Mouse (Mus musculus) hindbrain, embryonic 14.5 days (tissue): ENCODE data around the gene Vmn1r79. TPM values are rescaled to one million over a fixed set of nuclear protein-coding genes. Genes with fewer than 3 reads are reported as not detected.
"Not testable (repeated sequence)": the region's sequence is repeated elsewhere in the genome, so short reads cannot be mapped to it uniquely, and the experiment has no call there.

Experiments used
- ATAC-seq: fragments of 200-750 bp; cut with Nextera tagmentation; 2 replicates; pipeline ENCODE4 v1.8.0; 2017; ENCODE audit warnings: moderate number of reproducible peaks, mild to moderate bottlenecking, moderate TSS enrichment, moderate library complexity; ENCODE audit not compliant: low FRiP score
- DNase-seq: peaks from one replicate; pipeline ENCODE4 v3.0.0-alpha.2; 2015; ENCODE audit warnings: low spot score
- H3K27ac ChIP-seq: fragments of 300-500 bp; sonication (generic); 2 replicates; pipeline ENCODE4 v1.5.1; 2014; ENCODE audit warnings: mild to moderate bottlenecking, moderate library complexity
- H3K27me3 ChIP-seq: fragments of 300-500 bp; sonication (generic); 2 replicates; pipeline ENCODE4 v1.6.1; 2014; ENCODE audit warnings: mild to moderate bottlenecking, low read length, mixed read lengths; ENCODE audit not compliant: control insufficient read depth, insufficient read depth
- H3K36me3 ChIP-seq: fragments of 300-500 bp; sonication (generic); replicated peaks from 2 replicates; pipeline ENCODE4 v1.6.1; 2014; ENCODE audit not compliant: control insufficient read depth, insufficient read depth
- H3K4me1 ChIP-seq: fragments of 300-500 bp; sonication (generic); replicated peaks from 2 replicates; pipeline ENCODE4 v1.6.1; 2014; ENCODE audit warnings: antibody characterized with exemption, low read length, mixed read lengths; ENCODE audit not compliant: control insufficient read depth, insufficient read depth
- H3K4me2 ChIP-seq: fragments of 300-500 bp; sonication (generic); replicated peaks from 2 replicates; pipeline ENCODE4 v1.6.1; 2014; ENCODE audit warnings: mild to moderate bottlenecking, moderate library complexity
- H3K4me3 ChIP-seq: fragments of 300-500 bp; sonication (generic); replicated peaks from 2 replicates; pipeline ENCODE4 v1.5.1; 2014; ENCODE audit warnings: mild to moderate bottlenecking, low read length
- H3K9ac ChIP-seq: fragments of 300-500 bp; sonication (generic); 2 replicates; pipeline ENCODE4 v1.6.1; 2014
- H3K9me3 ChIP-seq: fragments of 300-500 bp; sonication (generic); 2 replicates; pipeline ENCODE4 v1.6.1; 2016; ENCODE audit warnings: low read length; ENCODE audit not compliant: control insufficient read depth
- WGBS: fragments of 180-500 bp; shearing (Covaris S2); extraction: QIAGEN DNeasy Blood & Tissue Kit; methylation state at CpG from one replicate; pipeline ENCODE4 v1.1.7; 2014; 5-methylcytosine and 5-hydroxymethylcytosine counted together
- polyA plus RNA-seq: library from polyadenylated mRNA; unstranded; fragments of >200 nt; fragmentation: Nextera tagmentation; extraction: Ambion mirVana; gene quantifications from 2 replicates; pipeline ENCODE4 v1.2.1, GENCODE M21; 2014

Gene Vmn1r79
- polyA plus RNA-seq: not detected in 2 replicates

DNA sequence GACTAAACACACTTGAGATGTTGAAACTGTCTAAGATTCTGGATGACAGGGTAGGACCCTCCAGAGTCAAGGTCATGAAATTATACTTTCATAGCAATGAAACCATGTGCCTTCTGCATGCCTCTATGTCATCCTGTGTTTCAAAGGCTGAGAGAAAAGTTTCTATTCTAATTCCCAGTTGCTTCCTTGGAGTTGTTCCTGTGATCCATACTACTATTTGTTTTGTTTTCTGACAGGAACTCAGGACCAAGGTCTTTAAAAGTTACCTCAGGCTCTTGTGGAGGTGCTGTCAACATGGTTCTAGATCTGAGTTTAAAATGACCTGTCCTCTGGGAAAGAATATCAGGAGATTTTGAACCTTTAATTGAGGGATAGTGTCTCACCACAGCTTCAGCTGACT, at the start of gene Vmn1r79:
Vmn1r79 (plus strand) TSS at position 301 of the 400 bp plus-strand sequence.
- not testable (repeated sequence) for H3K4me3 ChIP-seq, H3K9me3 ChIP-seq, H3K9ac ChIP-seq, H3K27me3 ChIP-seq, ATAC-seq, H3K4me2 ChIP-seq, H3K27ac ChIP-seq, H3K4me1 ChIP-seq, H3K36me3 ChIP-seq, DNase-seq

DNA sequence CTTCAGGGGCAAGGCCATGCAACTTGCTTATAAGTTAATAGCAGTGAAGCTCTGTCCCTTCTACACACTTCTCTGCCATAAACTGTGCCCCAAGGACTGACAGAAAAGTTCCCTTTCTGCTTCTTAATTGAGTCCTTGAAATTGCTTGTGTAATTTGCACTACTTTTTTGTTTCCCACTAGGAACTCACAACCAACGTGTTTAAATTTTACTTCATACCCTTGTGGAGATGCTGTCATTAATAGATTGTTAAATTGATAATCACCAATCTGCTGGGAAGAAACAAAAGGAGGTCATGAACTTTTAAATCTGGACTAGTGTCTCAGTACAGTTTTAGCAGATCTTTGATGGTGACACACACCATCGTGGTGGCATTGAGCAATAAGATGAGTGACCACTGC, 21.1 kb upstream of the Vmn1r79 start, which contains the start of gene Vmn1r78:
Vmn1r78 (plus strand) TSS at position 301 of the 400 bp plus-strand sequence.
- H3K9ac ChIP-seq: no peak within 1 kb of the TSS
- no peaks in the 10 kb centered on the region for H3K36me3 ChIP-seq
- no peak within 1 kb of the TSS for H3K4me3 ChIP-seq
- DNase-seq (no peak), ATAC-seq (no peak)
- WGBS: 60% methylated on average over 2 of the region's 2 CpGs
- no peaks in the 10 kb centered on the region for H3K4me1 ChIP-seq
- H3K4me2 ChIP-seq: no peak within 1 kb of the TSS
- H3K27ac ChIP-seq: no peak within 1 kb of the TSS
- no peaks in the 10 kb centered on the region for H3K27me3 ChIP-seq
- H3K9me3 ChIP-seq: peaks cover 14% of the 10 kb centered on the region; the same call in 1 of the 2 replicates

DNA sequence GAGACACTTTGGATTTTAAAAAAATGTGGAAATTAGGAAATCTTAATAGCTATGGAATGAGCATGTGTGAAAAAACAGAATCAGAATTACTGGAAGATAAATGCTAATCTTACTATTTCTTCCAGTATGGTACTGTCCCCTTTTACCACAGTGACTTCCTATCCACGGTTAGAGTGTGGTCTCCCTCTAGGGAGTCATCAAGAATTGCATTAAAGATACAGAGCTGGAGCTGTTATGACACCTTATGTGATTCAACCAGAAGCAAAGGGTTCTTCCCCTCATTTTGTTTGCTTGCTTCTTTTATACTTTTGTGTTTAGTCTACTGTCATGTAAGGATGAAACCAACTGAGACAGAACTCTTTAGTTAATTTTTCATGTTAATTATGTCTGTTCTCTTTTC, 14.6 kb upstream of the Vmn1r79 start:
- not testable (repeated sequence) for H3K4me2 ChIP-seq, H3K27me3 ChIP-seq, H3K9ac ChIP-seq, DNase-seq, H3K36me3 ChIP-seq, H3K9me3 ChIP-seq, ATAC-seq, H3K27ac ChIP-seq, H3K4me1 ChIP-seq, H3K4me3 ChIP-seq
- 56% methylated on average over 1 of the region's 1 CpGs for WGBS

DNA sequence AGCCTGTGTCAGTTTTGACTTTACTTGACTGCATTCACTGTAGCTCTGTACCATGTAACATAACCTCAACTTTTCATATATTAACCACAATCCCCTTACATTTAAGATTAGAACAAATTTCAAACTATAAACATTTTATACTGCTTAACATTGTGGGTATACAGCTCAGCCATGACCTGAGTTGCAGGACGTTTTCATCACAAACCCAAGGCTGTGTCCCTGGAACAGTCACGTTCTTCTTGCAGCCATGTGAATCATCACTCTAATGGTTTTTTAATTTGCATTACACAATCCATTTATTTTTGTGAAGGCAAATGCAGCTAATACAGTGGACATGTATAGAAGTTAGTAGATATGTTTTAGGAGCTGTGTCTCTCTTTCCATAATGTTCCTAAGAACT, 1.8 kb downstream of the Vmn1r79 start:
- not testable (repeated sequence) for H3K36me3 ChIP-seq, H3K4me3 ChIP-seq, H3K27me3 ChIP-seq, H3K4me1 ChIP-seq, H3K9ac ChIP-seq, DNase-seq, H3K9me3 ChIP-seq, ATAC-seq, H3K27ac ChIP-seq, H3K4me2 ChIP-seq
- 59% methylated on average over 2 of the region's 2 CpGs for WGBS

DNA sequence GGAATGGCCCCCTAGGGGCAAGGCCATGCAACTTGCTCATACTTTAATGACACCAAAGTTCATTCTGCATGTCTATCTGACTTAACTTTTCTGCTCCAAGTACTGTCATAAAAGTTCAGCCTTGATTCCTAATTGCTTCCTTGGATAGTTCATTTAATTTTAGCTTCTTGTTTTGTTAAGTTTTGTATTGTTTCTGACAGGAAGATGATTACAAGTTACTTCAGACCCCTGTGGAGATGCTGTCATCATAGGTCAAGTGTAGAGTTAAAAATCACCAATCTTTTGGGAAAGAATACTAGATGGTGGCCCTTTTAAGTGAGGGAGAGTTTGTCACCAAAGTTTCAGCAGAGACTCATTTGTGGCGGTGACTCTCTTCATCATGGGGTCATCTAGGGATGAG, 17.9 kb downstream of the Vmn1r79 start, which contains the start of gene Vmn1r80:
Vmn1r80 (plus strand) TSS at position 301 of the 400 bp plus-strand sequence.
- Histone ChIP-seq H3K27me3 (no peaks in the 10 kb centered on the region), H3K4me2 (no peak within 1 kb of the TSS), H3K4me3 (no peak within 1 kb of the TSS), H3K9me3 (0 out of 2 replicates have a peak, but pooled peaks cover 11% of the 10 kb centered on the region), H3K27ac (no peak within 1 kb of the TSS), H3K9ac (no peak within 1 kb of the TSS), H3K36me3 (no peaks in the 10 kb centered on the region), H3K4me1 (no peaks in the 10 kb centered on the region)
- ATAC-seq (no peak), DNase-seq (no peak)
- 83% methylated on average over 1 of the region's 1 CpGs for WGBS

DNA sequence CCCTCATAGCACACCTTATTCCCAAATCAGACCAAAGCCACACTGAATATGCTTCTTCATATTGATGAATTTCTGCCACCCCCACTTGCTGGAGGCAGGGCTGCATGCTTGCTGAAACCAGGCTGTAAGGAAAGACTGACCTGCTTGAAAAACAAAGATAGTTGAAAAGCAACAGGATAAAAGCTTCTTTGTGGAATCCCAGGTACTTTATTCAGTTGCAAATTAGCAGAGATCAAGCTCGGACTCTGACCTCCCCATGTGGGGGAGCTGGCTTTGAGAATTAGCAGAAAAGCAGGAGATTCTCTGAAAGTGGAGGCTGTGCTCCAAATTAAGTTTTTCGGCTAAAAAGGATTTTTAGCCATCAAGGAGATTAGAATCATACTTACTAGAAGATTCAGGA, 33.1 kb downstream of the Vmn1r79 start:
- Histone ChIP-seq H3K9ac (no peak overlapping the region), H3K27me3 (no peaks in the 10 kb centered on the region), H3K4me1 (no peaks in the 10 kb centered on the region), H3K4me2 (no peak overlapping the region), H3K27ac (no peak overlapping the region), H3K36me3 (no peaks in the 10 kb centered on the region), H3K9me3 (0 out of 2 replicates have a peak, but pooled peaks cover 4% of the 10 kb centered on the region), H3K4me3 (no peak overlapping the region)
- ATAC-seq (no peak), DNase-seq (no peak)
- WGBS: 65% methylated on average over 2 of the region's 2 CpGs

Other genes starting within 250 kb of the Vmn1r79 start
- gene Vmn1r76, start 233.1 kb upstream of the Vmn1r79 start, polyA plus RNA-seq: not detected in 2 replicates
- not detected in 2 replicates for gene Vmn1r77, start 134.5 kb upstream of the Vmn1r79 start, polyA plus RNA-seq
- gene Vmn1r78, start 21.0 kb upstream of the Vmn1r79 start, polyA plus RNA-seq: not detected in 2 replicates
- gene Vmn1r80, start 18.0 kb downstream of the Vmn1r79 start, polyA plus RNA-seq: not detected in 2 replicates
- gene Vmn1r81, start 97.0 kb downstream of the Vmn1r79 start, polyA plus RNA-seq: not detected in 2 replicates
- not detected in 2 replicates for gene Vmn1r82, start 129.2 kb downstream of the Vmn1r79 start, polyA plus RNA-seq
- not detected in 2 replicates for gene Vmn1r83, start 158.2 kb downstream of the Vmn1r79 start, polyA plus RNA-seq
- not detected in 2 replicates for gene Vmn1r84, start 198.0 kb downstream of the Vmn1r79 start, polyA plus RNA-seq